19 mouse cellular contexts compared by ENCODE assay signal in the genomic region with DNA sequence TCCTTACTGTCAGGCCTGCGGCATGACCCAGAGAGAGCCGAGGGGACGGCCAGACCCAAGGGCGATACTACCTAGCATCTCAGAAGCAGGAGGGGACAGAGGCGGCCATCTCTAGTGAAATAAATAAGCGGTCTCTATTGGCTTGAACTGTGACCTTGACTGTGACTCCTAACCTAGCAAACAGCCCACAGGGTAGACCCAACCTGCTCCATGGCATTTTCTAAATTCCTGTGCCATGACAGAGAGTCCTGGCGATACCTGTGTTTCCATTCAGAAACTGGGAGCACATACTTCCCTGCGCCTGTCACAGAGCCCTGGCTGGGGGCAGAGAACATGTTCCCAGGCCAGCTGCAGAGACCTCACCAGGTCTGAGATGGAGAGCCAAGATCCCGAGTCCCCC.
DNase-seq lines count a peak whose midpoint lies in the region; ATAC-seq and TF ChIP-seq lines count a peak whose summit lies in the region.
"Had no signal": no experiment of that assay in that cellular context is flagged by ENCODE, and none has a peak within 500 bp of the region (broad histone marks: within the 10 kb centered on the region; RNA-seq: fewer than 3 reads in every experiment).

No protein-coding gene starts in this region.

- no peaks in the 10 kb centered on the region for H3K4me1 ChIP-seq in kidney, embryonic 16.5 days (ENCODE audit: insufficient read depth, low read length)
- H3K4me1 ChIP-seq in lung, embryonic 16.5 days (replicated peaks; ENCODE audit: control insufficient read depth, insufficient read depth, low read length), result peaks cover 7% of the 10 kb centered on the region
- no peaks in the 10 kb centered on the region for H3K4me1 ChIP-seq in forebrain, postnatal 0 days (ENCODE audit: insufficient read depth)
- H3K4me1 ChIP-seq: embryonic facial prominence, embryonic 12.5 days; heart, embryonic 13.5 days had no signal

- no peaks in the 10 kb centered on the region for H3K36me3 ChIP-seq in kidney, embryonic 16.5 days (ENCODE audit: insufficient read depth, low read length)
- no peaks in the 10 kb centered on the region for H3K36me3 ChIP-seq in lung, embryonic 16.5 days (ENCODE audit: control insufficient read depth, insufficient read depth, low read length)
- no peaks in the 10 kb centered on the region for H3K36me3 ChIP-seq in forebrain, postnatal 0 days (ENCODE audit: insufficient read depth)
- H3K36me3 ChIP-seq: embryonic facial prominence, embryonic 12.5 days; forebrain, embryonic 15.5 days; heart, embryonic 13.5 days; hindbrain, embryonic 15.5 days had no signal

- no peaks in the 10 kb centered on the region for H3K27me3 ChIP-seq in kidney, embryonic 16.5 days (ENCODE audit: insufficient read depth, low read length)
- H3K27me3 ChIP-seq in lung, embryonic 16.5 days (ENCODE audit: control insufficient read depth, insufficient read depth, low read depth, low read length), result no peaks in the 10 kb centered on the region
- H3K27me3 ChIP-seq in forebrain, postnatal 0 days (ENCODE audit: insufficient read depth, low read length), result no peaks in the 10 kb centered on the region
- H3K27me3 ChIP-seq: embryonic facial prominence, embryonic 12.5 days; forebrain, embryonic 15.5 days; heart, embryonic 13.5 days; hindbrain, embryonic 15.5 days had no signal

- no peak for ATAC-seq in kidney, embryonic 16.5 days (ENCODE audit: low FRiP score, low TSS enrichment)
- peak; percentile 58; the same call in 1 of the 2 replicates for ATAC-seq in lung, embryonic 16.5 days (ENCODE audit: low read depth)
- ATAC-seq in forebrain, postnatal 0 days, result no peak
- ATAC-seq: activated CD4-positive, CD25-positive, alpha-beta regulatory T cell, adult 4 months; forebrain, embryonic 15.5 days had no signal

- 0 out of 2 replicates have a peak, but pooled peaks cover 4% of the 10 kb centered on the region for H3K9me3 ChIP-seq in kidney, embryonic 16.5 days (ENCODE audit: low read length)
- H3K9me3 ChIP-seq in lung, embryonic 16.5 days (ENCODE audit: control insufficient read depth, low read length), result no peaks in the 10 kb centered on the region
- H3K9me3 ChIP-seq in forebrain, postnatal 0 days (ENCODE audit: low read length), result no peaks in the 10 kb centered on the region
- H3K9me3 ChIP-seq: embryonic facial prominence, embryonic 12.5 days; forebrain, embryonic 15.5 days; hindbrain, embryonic 15.5 days had no signal

- WGBS in kidney, embryonic 16.5 days, result 83% methylated on average over 9 of the region's 9 CpGs
- 56% methylated on average over 9 of the region's 9 CpGs for WGBS in lung, embryonic 16.5 days
- WGBS in forebrain, postnatal 0 days, result 93% methylated on average over 9 of the region's 9 CpGs

- H3K9ac ChIP-seq in kidney, embryonic 16.5 days (replicated peaks; ENCODE audit: low read length), result no peak overlapping the region
- H3K9ac ChIP-seq in lung, embryonic 16.5 days (ENCODE audit: low read length), result no peak overlapping the region
- no peak overlapping the region for H3K9ac ChIP-seq in forebrain, postnatal 0 days
- H3K9ac ChIP-seq: embryonic facial prominence, embryonic 12.5 days; forebrain, embryonic 15.5 days; heart, embryonic 13.5 days; hindbrain, embryonic 15.5 days had no signal

- H3K4me3 ChIP-seq in kidney, embryonic 16.5 days (ENCODE audit: low read length), result no peak overlapping the region
- H3K4me3 ChIP-seq in lung, embryonic 16.5 days (ENCODE audit: low read length), result no peak overlapping the region
- H3K4me3 ChIP-seq in forebrain, postnatal 0 days (ENCODE audit: low read depth, low read length), result no peak overlapping the region
- H3K4me3 ChIP-seq: embryonic facial prominence, embryonic 12.5 days; forebrain, embryonic 15.5 days; heart, embryonic 13.5 days; hindbrain, embryonic 15.5 days had no signal

- no peak for TF ChIP-seq CTCF in forebrain, postnatal 0 days (IDR thresholded peaks at IDR 0.05; ENCODE audit: low read depth)

- no peak overlapping the region for H3K4me2 ChIP-seq in kidney, embryonic 16.5 days (replicated peaks; ENCODE audit: low read depth, low read length)
- no peak overlapping the region for H3K4me2 ChIP-seq in lung, embryonic 16.5 days (ENCODE audit: low read depth, low read length)
- H3K4me2 ChIP-seq in forebrain, postnatal 0 days (ENCODE audit: low read depth), result no peak overlapping the region
- H3K4me2 ChIP-seq: embryonic facial prominence, embryonic 12.5 days; forebrain, embryonic 15.5 days; heart, embryonic 13.5 days; hindbrain, embryonic 15.5 days had no signal

- peak; percentile 44 for DNase-seq in kidney, adult 11 months
- DNase-seq in kidney, adult 9 months, result peak; percentile 24
- no peak for DNase-seq in kidney, postnatal 4 days
- DNase-seq in lung, postnatal 4 days, result no peak
- DNase-seq in R1 (ENCODE audit: low read depth, low spot score), result peak; percentile 35
- DNase-seq in forebrain, postnatal 0 days, result no peak
- DNase-seq: adrenal gland, postnatal 14 days; cerebellum, adult 11-12 months; cerebellum, adult 9-10 months; cerebellum, postnatal 25 days; gastrocnemius, postnatal 25 days; heart, postnatal 36 days had no signal

- no peak overlapping the region for H3K27ac ChIP-seq in kidney, embryonic 16.5 days (ENCODE audit: low read length)
- peak overlapping the region; percentile 39; the same call in 1 of the 2 replicates for H3K27ac ChIP-seq in lung, embryonic 16.5 days (ENCODE audit: low read length)
- no peak overlapping the region for H3K27ac ChIP-seq in forebrain, postnatal 0 days (ENCODE audit: low read depth, low read length)
- H3K27ac ChIP-seq: embryonic facial prominence, embryonic 12.5 days; forebrain, embryonic 15.5 days; heart, embryonic 13.5 days; hindbrain, embryonic 15.5 days had no signal

Comparison
In these comparisons a context has a peak if more than half of its experiments do, and no peak if none do; other contexts are left out.
1. DNase-seq: peak in kidney, adult 11 months (single experiment), kidney, adult 9 months (single experiment) and R1 (single experiment); none in kidney, postnatal 4 days (0 of 2), lung, postnatal 4 days (0 of 2) and forebrain, postnatal 0 days (single experiment).